Mouse (Mus musculus) liver, embryonic 13.5 days (tissue): Measurements from ENCODE around the gene Atp6v1g2. TPM values are rescaled to one million over a fixed set of nuclear protein-coding genes. Genes with fewer than 3 reads are reported as not detected.

Source experiments
- ATAC-seq: fragments of 200-750 bp; cut with Nextera tagmentation; 2 replicates; pipeline ENCODE4 v1.8.0; 2017; ENCODE audit warnings: low read depth, mild to moderate bottlenecking, moderate number of reproducible peaks, moderate library complexity
- DNase-seq: peaks from one replicate; pipeline ENCODE4 v3.0.0; 2022
- H3K27ac ChIP-seq: fragments of 300-500 bp; sonication (generic); 2 replicates; pipeline ENCODE4 v1.5.1; 2015; ENCODE audit warnings: moderate library complexity, mild to moderate bottlenecking, inconsistent platforms
- H3K27me3 ChIP-seq: fragments of 300-500 bp; sonication (generic); 2 replicates; pipeline ENCODE4 v1.6.1; 2015; ENCODE audit warnings: mild to moderate bottlenecking, inconsistent platforms
- H3K36me3 ChIP-seq: fragments of 300-500 bp; sonication (generic); 2 replicates; pipeline ENCODE4 v1.6.1; 2015; ENCODE audit warnings: mild to moderate bottlenecking, inconsistent platforms
- H3K4me1 ChIP-seq: fragments of 300-500 bp; sonication (generic); replicated peaks from 2 replicates; pipeline ENCODE4 v1.6.1; 2015; ENCODE audit warnings: inconsistent platforms
- H3K4me2 ChIP-seq: fragments of 300-500 bp; sonication (generic); 2 replicates; pipeline ENCODE4 v1.6.1; 2015; ENCODE audit warnings: inconsistent platforms, mild to moderate bottlenecking, moderate library complexity
- H3K4me3 ChIP-seq: fragments of 300-500 bp; sonication (generic); replicated peaks from 2 replicates; pipeline ENCODE4 v1.5.1; 2015; ENCODE audit warnings: mild to moderate bottlenecking, inconsistent platforms
- H3K9ac ChIP-seq: fragments of 300-500 bp; sonication (generic); 2 replicates; pipeline ENCODE4 v1.6.1; 2015; ENCODE audit warnings: mild to moderate bottlenecking, inconsistent platforms
- H3K9me3 ChIP-seq: fragments of 300-500 bp; sonication (generic); replicated peaks from 2 replicates; pipeline ENCODE4 v1.6.1; 2016; ENCODE audit warnings: inconsistent platforms
- WGBS: fragments of 180-500 bp; shearing (Covaris S2); methylation state at CpG from one replicate; pipeline ENCODE4 v1.1.7; 2015; ENCODE audit not compliant: insufficient replicate concordance; 5-methylcytosine and 5-hydroxymethylcytosine counted together
- polyA plus RNA-seq: library from polyadenylated mRNA; unstranded; fragments of >200 nt; fragmentation: Nextera tagmentation; extraction: Ambion mirVana; gene quantifications from 2 replicates; pipeline ENCODE4 v1.2.1, GENCODE M21; 2015

The Atp6v1g2 gene
- polyA plus RNA-seq, 1 experiment from 2014 or later: 0.76 TPM

DNA sequence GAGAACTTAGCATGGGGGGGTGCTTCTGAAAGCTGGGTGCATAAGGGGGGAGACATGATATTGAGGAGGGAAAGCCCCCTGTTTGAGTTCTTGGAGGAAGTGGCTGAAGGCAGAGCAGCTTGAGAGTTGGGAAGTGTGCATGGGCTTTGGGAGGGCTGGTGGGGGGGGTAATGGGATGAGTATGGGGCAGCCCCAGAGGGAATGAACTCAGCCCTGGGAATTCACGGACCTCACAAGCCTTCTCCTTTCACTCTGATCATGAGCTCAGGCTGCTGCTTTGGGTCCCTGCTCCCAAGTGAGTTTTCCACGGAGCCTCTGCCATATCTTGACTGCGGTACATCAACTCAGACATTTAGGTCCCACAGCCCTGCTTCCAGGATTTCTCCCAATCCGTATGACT, 31.0 kb upstream of the Atp6v1g2 start:
- Histone ChIP-seq H3K4me2 (0 out of 2 replicates have a peak overlapping the region, but pooled peaks have one; percentile 38), H3K36me3 (no peaks in the 10 kb centered on the region), H3K9me3 (no peaks in the 10 kb centered on the region), H3K27me3 (peaks cover 68% of the 10 kb centered on the region), H3K4me3 (no peak overlapping the region), H3K4me1 (peaks cover 14% of the 10 kb centered on the region; the same call in 1 of the 2 replicates), H3K27ac (no peak overlapping the region), H3K9ac (no peak overlapping the region)
- 63% methylated on average over 4 of the region's 4 CpGs for WGBS
- no peak for ATAC-seq
- DNase-seq: no peak

- H3K4me1 ChIP-seq: peaks cover 14% of the 10 kb centered on the region; the same call in 1 of the 2 replicates
- ATAC-seq (no peak), DNase-seq (no peak)
- no peak within 1 kb of the TSS for H3K4me3 ChIP-seq
- H3K9ac ChIP-seq: no peak within 1 kb of the TSS
- H3K4me2 ChIP-seq: no peak within 1 kb of the TSS
- 32% methylated on average over 20 of the region's 20 CpGs for WGBS
- H3K36me3 ChIP-seq: no peaks in the 10 kb centered on the region
- peaks cover 55% of the 10 kb centered on the region for H3K27me3 ChIP-seq
- H3K27ac ChIP-seq: no peak within 1 kb of the TSS
- H3K9me3 ChIP-seq: no peaks in the 10 kb centered on the region
Measured at GRCm38 (mm10) chr17:35204494-35205379, 28.7 kb upstream of the Atp6v1g2 start, which contains the start of gene Lta. Gene Lta (minus strand): TSS chr17:35205351.

GRCm38 (mm10) chr17:35205380-35205769, 28.1 kb upstream of the Atp6v1g2 start:
- H3K4me1 ChIP-seq: peaks cover 15% of the 10 kb centered on the region; the same call in 1 of the 2 replicates
- H3K27ac ChIP-seq: no peak overlapping the region
- H3K27me3 ChIP-seq: peaks cover 50% of the 10 kb centered on the region
- no peak overlapping the region for H3K4me3 ChIP-seq
- WGBS: 48% methylated on average over 10 of the region's 10 CpGs
- H3K9me3 ChIP-seq: no peaks in the 10 kb centered on the region
- no peaks in the 10 kb centered on the region for H3K36me3 ChIP-seq
- no peak overlapping the region for H3K4me2 ChIP-seq
- DNase-seq (no peak), ATAC-seq (no peak)
- H3K9ac ChIP-seq: no peak overlapping the region

- no peak overlapping the region for H3K4me3 ChIP-seq
- H3K36me3 ChIP-seq: no peaks in the 10 kb centered on the region
- H3K27ac ChIP-seq: no peak overlapping the region
- no peak overlapping the region for H3K4me2 ChIP-seq
- no peak overlapping the region for H3K9ac ChIP-seq
- no peak for ATAC-seq
- H3K4me1 ChIP-seq: peaks cover 6% of the 10 kb centered on the region; the same call in 1 of the 2 replicates
- H3K9me3 ChIP-seq: no peaks in the 10 kb centered on the region
- DNase-seq: no peak
- peaks cover 5% of the 10 kb centered on the region for H3K27me3 ChIP-seq
- 42% methylated on average over 12 of the region's 12 CpGs for WGBS
Measured at GRCm38 (mm10) chr17:35209785-35210535, 23.5 kb upstream of the Atp6v1g2 start.

DNA sequence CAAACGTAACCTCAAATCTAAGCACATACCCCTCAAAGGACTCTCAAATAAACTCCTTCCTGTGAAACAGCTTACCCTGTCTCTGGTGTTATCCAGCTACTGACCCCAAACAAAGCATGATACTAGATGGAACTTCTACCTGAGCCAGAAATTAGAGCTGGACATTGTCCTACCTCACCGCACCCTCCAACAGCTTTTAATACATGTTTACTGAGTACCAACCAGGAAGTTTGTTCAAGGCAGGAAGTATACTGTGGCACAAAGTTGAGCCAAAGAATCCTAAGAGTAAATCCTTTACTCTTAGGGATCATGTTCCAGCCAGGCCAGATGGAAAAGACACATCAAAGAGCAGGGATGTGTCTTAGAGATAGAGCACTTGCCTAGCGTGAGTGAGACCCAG, 22.9 kb upstream of the Atp6v1g2 start:
- H3K4me1 ChIP-seq: peaks cover 10% of the 10 kb centered on the region; the same call in 1 of the 2 replicates
- 54% methylated on average over 3 of the region's 3 CpGs for WGBS
- H3K4me2 ChIP-seq: no peak overlapping the region
- no peaks in the 10 kb centered on the region for H3K36me3 ChIP-seq
- ATAC-seq (no peak), DNase-seq (no peak)
- H3K27me3 ChIP-seq: no peaks in the 10 kb centered on the region
- H3K4me3 ChIP-seq: no peak overlapping the region
- H3K27ac ChIP-seq: no peak overlapping the region
- H3K9ac ChIP-seq: no peak overlapping the region
- H3K9me3 ChIP-seq: no peaks in the 10 kb centered on the region

DNA sequence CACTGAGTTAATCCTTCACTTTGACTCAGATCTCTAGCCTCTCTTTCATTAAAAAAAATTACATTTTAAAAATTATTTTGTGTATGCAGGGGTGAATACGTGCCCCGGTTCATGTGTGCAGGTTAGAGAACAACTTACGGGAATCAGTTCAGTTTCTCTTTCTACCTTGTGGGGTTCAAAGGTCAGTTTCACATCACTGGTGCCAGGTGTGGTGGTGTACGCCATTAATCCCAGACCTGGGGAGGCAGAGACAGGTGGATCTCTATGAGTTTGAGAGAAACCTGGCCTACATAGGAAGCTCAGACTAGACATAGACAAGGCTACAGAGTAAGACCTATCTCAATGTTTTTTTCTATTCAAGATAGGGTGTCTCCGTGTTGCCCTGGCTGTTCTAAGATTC, 20.4 kb upstream of the Atp6v1g2 start:
- Histone ChIP-seq H3K36me3 (no peaks in the 10 kb centered on the region), H3K4me3 (no peak overlapping the region), H3K27ac (no peak overlapping the region), H3K4me1 (peaks cover 14% of the 10 kb centered on the region), H3K9ac (no peak overlapping the region), H3K9me3 (no peaks in the 10 kb centered on the region), H3K27me3 (no peaks in the 10 kb centered on the region), H3K4me2 (no peak overlapping the region)
- DNase-seq (no peak), ATAC-seq (no peak)
- WGBS: 82% methylated on average over 5 of the region's 5 CpGs

- DNase-seq: no peak
Measured at GRCm38 (mm10) chr17:35218516-35219193, 14.8 kb upstream of the Atp6v1g2 start.

DNA sequence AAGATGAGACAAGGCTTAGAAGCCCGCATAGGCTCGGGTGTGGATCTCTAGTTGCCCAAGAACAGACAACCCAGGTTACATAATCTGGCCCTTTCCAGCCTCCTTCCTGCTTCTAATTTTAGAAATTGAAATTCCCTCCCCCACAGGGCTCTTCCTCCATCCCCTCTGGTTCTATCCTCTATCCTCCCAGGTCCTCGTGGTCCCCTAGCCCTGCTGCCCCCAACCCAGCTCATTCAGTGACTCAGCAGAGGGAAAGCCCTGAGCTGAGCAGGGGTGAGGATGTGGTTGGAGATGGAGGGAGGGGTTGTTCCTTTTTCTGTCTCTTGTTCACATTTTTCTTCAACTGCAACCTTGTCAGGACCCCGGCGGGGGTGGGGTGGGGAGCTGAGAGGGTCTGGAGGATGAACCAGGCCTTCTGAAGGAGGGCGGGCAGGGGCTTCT, 13.8 kb upstream of the Atp6v1g2 start:
- ATAC-seq: peak; percentile 28; the same call in 1 of the 2 replicates
- H3K27ac ChIP-seq: peak overlapping the region; percentile 67; the same call in 1 of the 2 replicates
- H3K4me2 ChIP-seq: no peak overlapping the region

More at GRCm38 (mm10) chr17:35218516-35219193, 14.8 kb upstream of the Atp6v1g2 start:
- no peaks in the 10 kb centered on the region for H3K9me3 ChIP-seq
- peaks cover 47% of the 10 kb centered on the region for H3K4me1 ChIP-seq
- peak overlapping the region; percentile 67; the same call in 1 of the 2 replicates for H3K27ac ChIP-seq
- H3K36me3 ChIP-seq: peaks cover 19% of the 10 kb centered on the region
- no peak overlapping the region for H3K4me3 ChIP-seq
- ATAC-seq: peak; percentile 49; the same call in 1 of the 2 replicates
- H3K9ac ChIP-seq: no peak overlapping the region
- H3K27me3 ChIP-seq: no peaks in the 10 kb centered on the region
- WGBS: 9% methylated on average over 18 of the region's 18 CpGs
- H3K4me2 ChIP-seq: peak overlapping the region; percentile 9; the same call in 1 of the 2 replicates

GRCm38 (mm10) chr17:35220156-35220952, 13.1 kb upstream of the Atp6v1g2 start, which contains the start of gene Gm16181:
Gene Gm16181 (plus strand): TSS chr17:35220834.
- H3K27me3 ChIP-seq: no peaks in the 10 kb centered on the region
- no peak within 1 kb of the TSS for H3K4me2 ChIP-seq
- no peak within 1 kb of the TSS for H3K4me3 ChIP-seq
- peaks cover 25% of the 10 kb centered on the region for H3K36me3 ChIP-seq
- ATAC-seq: no peak
- no peak for DNase-seq
- no peak within 1 kb of the TSS for H3K9ac ChIP-seq
- H3K27ac ChIP-seq: peak within 1 kb of the TSS; percentile 67
- no peaks in the 10 kb centered on the region for H3K9me3 ChIP-seq
- peaks cover 43% of the 10 kb centered on the region for H3K4me1 ChIP-seq
- 55% methylated on average over 28 of the region's 28 CpGs for WGBS

More for the DNA sequence above, 13.8 kb upstream of the Atp6v1g2 start:
- peaks cover 47% of the 10 kb centered on the region for H3K4me1 ChIP-seq
- no peak overlapping the region for H3K9ac ChIP-seq
- H3K36me3 ChIP-seq: peaks cover 19% of the 10 kb centered on the region
- DNase-seq: no peak
- H3K27me3 ChIP-seq: no peaks in the 10 kb centered on the region
- H3K4me3 ChIP-seq: no peak overlapping the region
- no peaks in the 10 kb centered on the region for H3K9me3 ChIP-seq
- 13% methylated on average over 6 of the region's 6 CpGs for WGBS

DNA sequence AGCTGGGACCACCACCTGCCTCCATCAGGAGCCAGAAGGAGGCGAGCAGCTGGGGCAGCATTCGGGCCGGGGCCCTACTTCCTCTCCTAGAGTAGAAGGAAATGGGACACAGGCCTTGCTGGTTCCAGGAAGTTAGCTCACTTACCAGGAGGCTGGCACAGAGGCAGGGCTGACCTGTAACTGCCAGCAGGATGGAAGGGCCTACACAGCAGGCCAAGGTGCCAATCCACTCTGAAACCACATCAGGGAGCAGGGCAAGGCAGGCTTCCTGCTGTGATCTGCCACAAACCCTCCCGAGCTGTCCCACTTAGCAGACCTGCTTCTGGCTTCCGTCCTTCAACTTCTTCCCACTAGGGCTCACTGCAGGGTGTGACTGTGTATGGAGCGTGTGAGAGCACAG, 11.2 kb upstream of the Atp6v1g2 start:
- no peak overlapping the region for H3K9ac ChIP-seq
- H3K9me3 ChIP-seq: no peaks in the 10 kb centered on the region
- H3K27ac ChIP-seq: peak overlapping the region; percentile 48
- no peaks in the 10 kb centered on the region for H3K27me3 ChIP-seq
- H3K4me1 ChIP-seq: peaks cover 50% of the 10 kb centered on the region
- no peak overlapping the region for H3K4me2 ChIP-seq
- 53% methylated on average over 6 of the region's 6 CpGs for WGBS
- no peak for ATAC-seq
- DNase-seq: no peak
- H3K4me3 ChIP-seq: no peak overlapping the region
- H3K36me3 ChIP-seq: peaks cover 40% of the 10 kb centered on the region
